Comparison of ENCODE assay signal across 14 mouse cellular contexts in the genomic region with DNA sequence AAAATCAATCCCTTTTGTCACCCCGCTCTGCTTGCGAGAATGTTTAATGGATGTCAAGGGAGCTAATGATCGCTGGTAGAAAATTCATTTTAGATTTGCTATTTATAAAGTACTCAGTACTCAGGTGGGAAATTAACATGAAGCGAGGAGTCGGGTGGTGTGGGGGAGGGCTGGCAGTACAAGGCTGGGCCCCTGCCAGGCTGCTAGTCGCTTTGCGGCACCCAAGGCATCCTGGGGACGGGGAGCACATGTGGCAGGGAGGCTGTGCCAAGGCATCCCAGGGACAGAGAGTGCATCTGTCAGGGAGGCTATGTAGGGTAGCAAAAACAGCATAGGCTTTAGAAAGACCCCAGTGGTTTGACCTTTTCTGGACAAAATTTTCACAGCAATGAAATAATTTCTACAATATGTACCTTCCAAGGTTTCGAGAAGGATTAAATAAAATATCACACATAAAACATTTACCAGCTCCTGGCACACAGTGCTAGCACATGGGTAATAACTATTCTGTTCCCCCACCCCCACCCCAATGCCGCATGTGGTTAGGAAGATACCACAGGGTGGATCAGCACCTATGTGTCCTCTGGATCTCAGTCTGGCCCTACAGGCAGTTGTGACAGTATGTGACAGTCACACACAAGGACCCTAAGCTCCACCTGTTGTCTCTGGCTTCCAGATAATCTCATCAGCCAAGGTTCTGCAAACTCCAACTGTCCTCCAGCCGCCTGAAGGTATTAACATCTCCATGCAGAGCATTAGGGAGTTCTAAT. TPM values are rescaled to one million over a fixed set of nuclear protein-coding genes. Genes with fewer than 3 reads are reported as not detected.
DNase-seq lines count a peak whose midpoint lies in the region; ATAC-seq lines count a peak whose summit lies in the region.
"Had no signal": no experiment of that assay in that cellular context is flagged by ENCODE, and none has a peak within 500 bp of the region (broad histone marks: within the 10 kb centered on the region; RNA-seq: fewer than 3 reads in every experiment).

No protein-coding gene starts in this region.

- no peaks in the 10 kb centered on the region for H3K36me3 ChIP-seq in hindbrain, embryonic 12.5 days
- no peaks in the 10 kb centered on the region for H3K36me3 ChIP-seq in hindbrain, embryonic 10.5 days
- H3K36me3 ChIP-seq: limb, embryonic 15.5 days; midbrain, embryonic 12.5 days had no signal

- peaks cover 4% of the 10 kb centered on the region; the same call in 1 of the 2 replicates for H3K27me3 ChIP-seq in hindbrain, embryonic 12.5 days
- peaks cover 15% of the 10 kb centered on the region for H3K27me3 ChIP-seq in hindbrain, embryonic 10.5 days (ENCODE audit: insufficient read depth, poor library complexity, severe bottlenecking)

- peak; percentile 66 to 83 for DNase-seq in cerebellum, postnatal 10 days
- DNase-seq in cerebellum, adult 11 months, result no peak
- no peak for DNase-seq in hindbrain, embryonic 10.5 days (ENCODE audit: low spot score)
- peak; percentile 60 for DNase-seq in brain, adult 2 months (ENCODE audit: low read depth, low spot score)
- DNase-seq in left cerebral cortex, postnatal 14 days (ENCODE audit: low spot score in 2 of 2), result peak; percentile 49 to 60
- DNase-seq in urinary bladder, postnatal 10 days (ENCODE audit: low spot score), result no peak
- DNase-seq: heart, adult 18-20 months had no signal

- H3K4me3 ChIP-seq in hindbrain, embryonic 12.5 days, result no peak overlapping the region
- no peak overlapping the region for H3K4me3 ChIP-seq in hindbrain, embryonic 10.5 days
- H3K4me3 ChIP-seq: erythroblast, embryonic 14.5 days; limb, embryonic 15.5 days had no signal

- H3K4me2 ChIP-seq in hindbrain, embryonic 12.5 days (replicated peaks), result no peak overlapping the region
- H3K4me2 ChIP-seq: limb, embryonic 15.5 days had no signal

- 0 out of 2 replicates have a peak, but pooled peaks have one; percentile 54 for ATAC-seq in hindbrain, embryonic 12.5 days (ENCODE audit: low FRiP score)
- ATAC-seq in cerebellum, adult (ENCODE audit: insufficient number of reproducible peaks, low FRiP score, low TSS enrichment), result no peak
- ATAC-seq: intestine, embryonic 16.5 days had no signal

- H3K9ac ChIP-seq in hindbrain, embryonic 12.5 days, result no peak overlapping the region
- H3K9ac ChIP-seq: limb, embryonic 15.5 days had no signal

- 51% methylated on average over 11 of the region's 11 CpGs for WGBS in hindbrain, embryonic 12.5 days
- 67% methylated on average over 11 of the region's 11 CpGs for WGBS in hindbrain, embryonic 10.5 days

- no peak overlapping the region for H3K27ac ChIP-seq in hindbrain, embryonic 12.5 days
- no peak overlapping the region for H3K27ac ChIP-seq in hindbrain, embryonic 10.5 days
- H3K27ac ChIP-seq: limb, embryonic 15.5 days; midbrain, embryonic 12.5 days had no signal

- no peaks in the 10 kb centered on the region for H3K9me3 ChIP-seq in hindbrain, embryonic 12.5 days (replicated peaks)
- H3K9me3 ChIP-seq in hindbrain, embryonic 10.5 days, result no peaks in the 10 kb centered on the region
- H3K9me3 ChIP-seq: limb, embryonic 15.5 days; midbrain, embryonic 12.5 days had no signal

- intact Hi-C loops in left cerebral cortex, postnatal 14 days (cut with DNase I), result no loop called here

- peaks cover 10% of the 10 kb centered on the region for H3K4me1 ChIP-seq in hindbrain, embryonic 12.5 days
- peaks cover 10% of the 10 kb centered on the region for H3K4me1 ChIP-seq in hindbrain, embryonic 10.5 days (replicated peaks)

RNA-seq across cellular contexts. Expression of a gene that starts 20.6 kb away (rescaled TPM):
- polyA plus RNA-seq in hindbrain, embryonic 12.5 days (2016; fragmentation: Nextera tagmentation; extraction: Ambion mirVana), result 61.3 and 62.8 TPM in 2 replicates
- 10.8 and 12.1 TPM in 2 replicates for polyA plus RNA-seq in hindbrain, embryonic 10.5 days (2016; fragmentation: Nextera tagmentation; extraction: Ambion mirVana)
- total RNA-seq in left cerebral cortex, postnatal 14 days (2021), result 100 to 1,000 TPM; 351 to 370 TPM
- total RNA-seq: common myeloid progenitor, adult 5-6 weeks had no signal

Comparison
In these comparisons a context has a peak if more than half of its experiments do, and no peak if none do; other contexts are left out.
1. DNase-seq: peak in cerebellum, postnatal 10 days (2 of 2), brain, adult 2 months (single experiment) and left cerebral cortex, postnatal 14 days (2 of 2); none in cerebellum, adult 11 months (single experiment), hindbrain, embryonic 10.5 days (single experiment) and urinary bladder, postnatal 10 days (single experiment).